Mouse (Mus musculus) bone marrow macrophage, adult 2 months (primary cell): ENCODE data around the gene Nxpe3.

Experiments used
- CTCF ChIP-seq: IDR thresholded peaks from 2 replicates; pipeline ENCODE4 v1.5.1; 2012; ENCODE audit warnings: low read depth, mild to moderate bottlenecking, low read length, moderate library complexity
- POLR2A ChIP-seq: IDR thresholded peaks from 2 replicates; pipeline ENCODE4 v1.6.1; 2012; ENCODE audit warnings: mild to moderate bottlenecking, low read depth, low read length, borderline replicate concordance

DNA sequence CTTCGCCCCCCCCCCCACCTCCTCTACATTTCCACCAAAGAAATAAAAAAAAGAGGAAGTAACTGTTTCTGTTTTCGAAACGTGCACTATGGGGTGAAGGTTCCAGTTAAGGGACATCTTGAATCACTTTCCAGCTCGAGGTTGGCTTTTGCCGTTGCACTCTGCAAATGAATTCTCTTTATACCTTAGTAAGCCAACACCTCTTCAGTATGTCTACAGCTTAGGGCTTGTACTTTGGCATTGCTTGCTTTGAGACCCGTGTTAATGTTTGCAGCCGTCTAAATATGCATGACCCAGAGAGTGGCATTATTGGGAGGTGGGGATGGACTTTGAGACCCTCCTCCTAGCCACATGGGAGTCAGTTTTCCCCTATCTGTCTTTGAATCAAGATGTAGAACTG is 2.6 kb downstream of the Nxpe3 start:
- TF ChIP-seq CTCF, result no peak
- TF ChIP-seq POLR2A, result no peak
